Mouse (Mus musculus): ENCODE measurements at regions not wholly inside any gene's neighbourhood (a gene's known extent, or its start where the extent isn't known, plus 50 kb on each side); places are given as distances from the start of the nearest gene placed in this dataset.

DNA sequence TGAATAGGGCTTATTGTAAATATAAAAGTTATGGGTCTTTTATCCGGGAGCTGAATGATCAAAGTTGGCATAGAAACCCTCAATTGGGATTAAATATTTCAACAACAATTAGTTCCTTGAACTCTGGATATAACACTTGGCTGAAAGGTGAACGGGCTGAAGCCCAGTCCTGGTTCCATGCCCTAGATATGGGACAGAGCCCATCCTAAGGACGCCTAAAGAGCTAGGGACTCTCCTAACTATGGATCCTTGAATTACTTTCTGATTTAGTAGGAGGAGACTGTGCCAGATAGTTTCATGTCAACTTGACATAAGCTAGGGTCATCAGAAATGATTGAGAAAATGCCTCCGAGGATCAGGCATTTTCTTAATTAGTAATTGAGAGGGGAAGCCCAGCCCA lies 629.5 kb upstream of the Auts2 start:
- Histone ChIP-seq H3K4me3 (ENCODE audit: low read depth, low read length) (no peak overlapping the region), H3K4me2 (replicated peaks; ENCODE audit: low read depth, low read length) (no peak overlapping the region), H3K36me3 (ENCODE audit: control insufficient read depth, insufficient read depth, low read length) (no peaks in the 10 kb centered on the region), H3K9ac (replicated peaks; ENCODE audit: low read depth, low read length) (no peak overlapping the region), H3K27me3 (ENCODE audit: control insufficient read depth, insufficient read depth, low read length) (no peaks in the 10 kb centered on the region), H3K9me3 (ENCODE audit: control insufficient read depth, low read depth, low read length) (no peaks in the 10 kb centered on the region), H3K4me1 (ENCODE audit: control insufficient read depth, insufficient read depth, low read length) (peaks cover 12% of the 10 kb centered on the region), H3K27ac (ENCODE audit: low read length) (no peak overlapping the region)
- 77% methylated on average over 4 of the region's 4 CpGs for WGBS
- no peak for ATAC-seq (ENCODE audit: insufficient number of reproducible peaks, insufficient read depth, low FRiP score, low read depth)

- Histone ChIP-seq H3K27me3 (ENCODE audit: control insufficient read depth, insufficient read depth, low read length) (no peaks in the 10 kb centered on the region), H3K4me3 (ENCODE audit: low read depth, low read length) (no peak overlapping the region), H3K36me3 (ENCODE audit: control insufficient read depth, insufficient read depth, low read length) (no peaks in the 10 kb centered on the region), H3K4me1 (ENCODE audit: control insufficient read depth, insufficient read depth, low read length) (peaks cover 18% of the 10 kb centered on the region), H3K9ac (replicated peaks; ENCODE audit: low read depth, low read length) (no peak overlapping the region), H3K27ac (ENCODE audit: low read length) (no peak overlapping the region), H3K9me3 (ENCODE audit: control insufficient read depth, low read depth, low read length) (no peaks in the 10 kb centered on the region), H3K4me2 (replicated peaks; ENCODE audit: low read depth, low read length) (no peak overlapping the region)
- no peak for ATAC-seq (ENCODE audit: insufficient number of reproducible peaks, insufficient read depth, low FRiP score, low read depth)
- WGBS: 86% methylated on average over 1 of the region's 1 CpGs
Observed at GRCm38 (mm10) chr5:133171266-133171665, 628.1 kb upstream of the Auts2 start.

DNA sequence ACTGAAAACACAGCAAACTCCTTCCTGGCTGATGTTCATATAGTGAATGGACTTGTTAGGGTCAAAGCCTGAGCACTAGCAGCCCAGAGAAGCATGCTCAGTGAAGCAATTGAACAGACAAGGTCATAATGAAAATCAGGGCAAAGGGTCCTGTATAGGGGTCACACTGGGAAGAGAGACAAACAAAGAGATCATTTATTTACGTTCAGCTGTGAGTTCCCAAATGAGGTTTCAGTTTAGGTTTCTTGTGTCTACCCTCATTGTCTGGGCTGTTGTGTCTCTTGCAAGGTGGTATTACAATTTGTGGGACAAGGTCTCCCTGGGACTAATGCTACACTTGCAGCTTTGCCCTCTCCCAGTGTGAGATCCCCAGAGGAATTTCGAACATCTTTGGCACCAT lies 624.4 kb upstream of the Auts2 start:
- H3K36me3 ChIP-seq (ENCODE audit: control insufficient read depth, insufficient read depth, low read length): no peaks in the 10 kb centered on the region
- 48% methylated on average over 2 of the region's 2 CpGs for WGBS
- H3K27ac ChIP-seq (ENCODE audit: low read length): peak overlapping the region; percentile 6; the same call in 1 of the 2 replicates
- peaks cover 14% of the 10 kb centered on the region for H3K4me1 ChIP-seq (ENCODE audit: control insufficient read depth, insufficient read depth, low read length)
- H3K9ac ChIP-seq (replicated peaks; ENCODE audit: low read depth, low read length): no peak overlapping the region
- no peaks in the 10 kb centered on the region for H3K9me3 ChIP-seq (ENCODE audit: control insufficient read depth, low read depth, low read length)
- no peaks in the 10 kb centered on the region for H3K27me3 ChIP-seq (ENCODE audit: control insufficient read depth, insufficient read depth, low read length)
- no peak for ATAC-seq (ENCODE audit: insufficient number of reproducible peaks, insufficient read depth, low FRiP score, low read depth)
- H3K4me3 ChIP-seq (ENCODE audit: low read depth, low read length): no peak overlapping the region
- no peak overlapping the region for H3K4me2 ChIP-seq (replicated peaks; ENCODE audit: low read depth, low read length)

GRCm38 (mm10) chr5:133167001-133167461 lies 623.9 kb upstream of the Auts2 start:
- WGBS: 8% methylated on average over 5 of the region's 5 CpGs
- peak; percentile 18; the same call in 1 of the 2 replicates for ATAC-seq (ENCODE audit: insufficient number of reproducible peaks, insufficient read depth, low FRiP score, low read depth)

DNA sequence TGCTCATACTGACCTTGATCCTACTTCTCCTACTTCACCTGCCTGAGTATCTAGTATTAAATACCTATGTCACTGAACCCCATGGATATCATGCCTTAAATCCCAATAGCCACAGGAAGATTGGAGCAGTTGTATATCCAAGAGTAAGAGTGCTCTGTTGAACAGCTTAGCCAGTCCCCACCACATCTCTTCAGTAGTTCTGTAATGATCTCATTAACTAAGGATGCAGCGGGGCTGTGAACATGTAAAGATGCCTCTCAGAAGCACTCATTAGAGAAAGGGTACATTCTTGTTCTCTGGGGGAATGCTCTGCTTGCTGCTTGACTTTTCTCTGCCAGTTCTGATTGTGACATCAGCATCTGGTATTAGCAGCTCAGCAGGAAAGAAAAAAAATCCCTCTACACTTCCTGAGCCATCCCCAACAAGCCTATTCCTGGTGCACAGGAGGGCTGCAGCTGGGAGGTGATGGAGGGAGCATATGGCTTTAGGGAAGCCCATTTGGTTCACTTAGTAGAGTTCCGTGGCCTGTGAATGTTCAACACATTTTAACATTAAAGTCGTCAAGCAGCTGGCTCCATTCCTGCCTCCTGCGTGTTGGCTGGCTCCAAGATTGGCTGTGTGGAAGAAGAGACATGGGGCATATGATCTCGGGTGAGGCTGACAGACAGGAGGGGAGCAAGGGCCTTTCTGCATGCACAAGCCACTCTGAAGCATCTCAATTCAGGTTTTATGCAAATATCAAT lies 613.1 kb upstream of the Auts2 start:
- Histone ChIP-seq H3K27me3 (ENCODE audit: control insufficient read depth, insufficient read depth, low read length) (no peaks in the 10 kb centered on the region), H3K9ac (replicated peaks; ENCODE audit: low read depth, low read length) (no peak overlapping the region), H3K36me3 (ENCODE audit: control insufficient read depth, insufficient read depth, low read length) (no peaks in the 10 kb centered on the region), H3K4me3 (ENCODE audit: low read depth, low read length) (no peak overlapping the region), H3K27ac (ENCODE audit: low read length) (no peak overlapping the region), H3K9me3 (ENCODE audit: control insufficient read depth, low read depth, low read length) (no peaks in the 10 kb centered on the region), H3K4me2 (replicated peaks; ENCODE audit: low read depth, low read length) (no peak overlapping the region), H3K4me1 (ENCODE audit: control insufficient read depth, insufficient read depth, low read length) (no peaks in the 10 kb centered on the region)
- 46% methylated on average over 5 of the region's 5 CpGs for WGBS
- no peak for ATAC-seq (ENCODE audit: insufficient number of reproducible peaks, insufficient read depth, low FRiP score, low read depth)

More at GRCm38 (mm10) chr5:133167001-133167461, 623.9 kb upstream of the Auts2 start:
- Histone ChIP-seq H3K4me2 (replicated peaks; ENCODE audit: low read depth, low read length) (no peak overlapping the region), H3K9me3 (ENCODE audit: control insufficient read depth, low read depth, low read length) (no peaks in the 10 kb centered on the region), H3K4me3 (ENCODE audit: low read depth, low read length) (no peak overlapping the region), H3K27me3 (ENCODE audit: control insufficient read depth, insufficient read depth, low read length) (no peaks in the 10 kb centered on the region), H3K27ac (ENCODE audit: low read length) (peak overlapping the region; percentile 6; the same call in 1 of the 2 replicates), H3K9ac (replicated peaks; ENCODE audit: low read depth, low read length) (no peak overlapping the region), H3K4me1 (ENCODE audit: control insufficient read depth, insufficient read depth, low read length) (peaks cover 14% of the 10 kb centered on the region), H3K36me3 (ENCODE audit: control insufficient read depth, insufficient read depth, low read length) (no peaks in the 10 kb centered on the region)

DNA sequence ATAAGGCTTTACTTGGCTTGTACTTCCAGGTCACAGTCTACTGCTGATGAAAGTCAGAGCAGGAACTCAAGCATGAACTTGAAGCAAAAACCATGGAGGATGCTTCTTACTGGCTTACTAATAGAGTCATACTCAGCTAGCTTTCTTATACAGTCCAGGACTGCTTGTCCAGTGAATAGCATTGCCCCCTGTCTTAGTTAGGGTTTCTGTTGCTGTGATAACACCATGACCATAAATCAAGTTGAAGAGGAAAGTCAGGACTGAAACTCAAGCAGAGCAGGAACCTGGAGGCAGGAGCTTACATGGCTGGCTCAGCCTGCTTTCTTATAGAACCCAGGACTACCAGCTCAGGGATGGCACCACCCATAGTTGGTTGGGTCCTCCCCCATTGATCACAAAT lies 602.9 kb upstream of the Auts2 start:
- Histone ChIP-seq H3K4me1 (ENCODE audit: control insufficient read depth, insufficient read depth, low read length) (peaks cover 6% of the 10 kb centered on the region; the same call in 1 of the 2 replicates), H3K36me3 (ENCODE audit: control insufficient read depth, insufficient read depth, low read length) (no peaks in the 10 kb centered on the region), H3K4me2 (replicated peaks; ENCODE audit: low read depth, low read length) (no peak overlapping the region), H3K27me3 (ENCODE audit: control insufficient read depth, insufficient read depth, low read length) (no peaks in the 10 kb centered on the region), H3K4me3 (ENCODE audit: low read depth, low read length) (no peak overlapping the region), H3K9ac (replicated peaks; ENCODE audit: low read depth, low read length) (no peak overlapping the region), H3K9me3 (ENCODE audit: control insufficient read depth, low read depth, low read length) (no peaks in the 10 kb centered on the region), H3K27ac (ENCODE audit: low read length) (no peak overlapping the region)
- ATAC-seq (ENCODE audit: insufficient number of reproducible peaks, insufficient read depth, low FRiP score, low read depth): no peak

DNA sequence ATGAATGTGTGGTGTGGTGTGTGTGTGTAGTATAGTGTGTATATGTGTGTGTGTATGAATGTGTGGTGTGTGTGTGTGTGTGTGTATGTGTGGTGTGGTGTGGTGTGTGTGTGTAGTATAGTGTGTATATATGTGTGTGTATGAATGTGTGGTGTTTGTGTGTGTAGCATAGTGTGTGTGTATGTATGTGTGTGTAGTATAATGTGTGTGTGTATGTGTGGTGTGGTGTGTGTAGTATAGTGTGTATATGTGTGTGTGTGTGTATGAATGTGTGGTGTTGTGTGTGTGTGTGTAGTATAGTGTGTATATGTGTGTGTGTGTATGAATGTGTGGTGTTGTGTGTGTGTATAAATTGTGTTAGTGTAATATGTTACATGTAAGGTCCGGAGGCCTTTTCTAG lies 600.5 kb upstream of the Auts2 start:
- WGBS: 100% methylated on average over 1 of the region's 1 CpGs

GRCm38 (mm10) chr5:133142401-133143115 lies 599.4 kb upstream of the Auts2 start:
- no peaks in the 10 kb centered on the region for H3K9me3 ChIP-seq (ENCODE audit: control insufficient read depth, low read depth, low read length)
- no peak for ATAC-seq (ENCODE audit: insufficient number of reproducible peaks, insufficient read depth, low FRiP score, low read depth)

More for the DNA sequence above, 600.5 kb upstream of the Auts2 start:
- Histone ChIP-seq H3K9me3 (ENCODE audit: control insufficient read depth, low read depth, low read length) (no peaks in the 10 kb centered on the region), H3K27me3 (ENCODE audit: control insufficient read depth, insufficient read depth, low read length) (no peaks in the 10 kb centered on the region), H3K27ac (ENCODE audit: low read length) (no peak overlapping the region), H3K36me3 (ENCODE audit: control insufficient read depth, insufficient read depth, low read length) (no peaks in the 10 kb centered on the region), H3K9ac (replicated peaks; ENCODE audit: low read depth, low read length) (no peak overlapping the region), H3K4me1 (ENCODE audit: control insufficient read depth, insufficient read depth, low read length) (peaks cover 6% of the 10 kb centered on the region; the same call in 1 of the 2 replicates), H3K4me3 (ENCODE audit: low read depth, low read length) (no peak overlapping the region), H3K4me2 (replicated peaks; ENCODE audit: low read depth, low read length) (no peak overlapping the region)
- no peak for ATAC-seq (ENCODE audit: insufficient number of reproducible peaks, insufficient read depth, low FRiP score, low read depth)

More at GRCm38 (mm10) chr5:133142401-133143115, 599.4 kb upstream of the Auts2 start:
- Histone ChIP-seq H3K9ac (replicated peaks; ENCODE audit: low read depth, low read length) (no peak overlapping the region), H3K27ac (ENCODE audit: low read length) (no peak overlapping the region), H3K36me3 (ENCODE audit: control insufficient read depth, insufficient read depth, low read length) (no peaks in the 10 kb centered on the region), H3K4me1 (ENCODE audit: control insufficient read depth, insufficient read depth, low read length) (peaks cover 6% of the 10 kb centered on the region; the same call in 1 of the 2 replicates), H3K27me3 (ENCODE audit: control insufficient read depth, insufficient read depth, low read length) (no peaks in the 10 kb centered on the region), H3K4me2 (replicated peaks; ENCODE audit: low read depth, low read length) (no peak overlapping the region), H3K4me3 (ENCODE audit: low read depth, low read length) (no peak overlapping the region)
- WGBS: 42% methylated on average over 11 of the region's 11 CpGs
